Mouse (Mus musculus): Measurements from ENCODE around the gene Stc2. TPM values are rescaled to one million over a fixed set of nuclear protein-coding genes. Genes with fewer than 3 reads are reported as not detected.

Gene Stc2
- total RNA-seq, 2 experiments from 2014 or later = 1.6 to 2.8 TPM

DNA sequence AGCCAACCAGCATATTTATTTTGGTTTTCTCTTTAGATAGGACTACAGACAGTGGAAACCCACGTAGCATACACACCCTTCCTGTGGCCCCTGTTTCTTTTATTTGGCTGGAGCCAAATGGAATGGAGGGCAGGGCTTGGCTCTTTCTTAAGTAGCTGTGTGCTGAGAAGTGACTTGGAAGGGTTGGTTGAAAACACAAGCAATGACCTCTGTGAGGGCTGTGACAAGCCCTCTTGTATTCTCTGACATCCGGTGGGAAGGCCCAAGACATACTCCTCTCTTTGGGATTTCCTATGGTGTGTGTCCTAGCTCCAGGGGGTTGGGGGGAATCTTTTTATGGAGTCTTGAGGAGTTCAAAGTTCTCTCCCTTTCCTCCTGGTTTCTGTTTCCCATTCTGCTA, 3.5 kb downstream of the Stc2 start:
- DNase-seq = no peak

DNA sequence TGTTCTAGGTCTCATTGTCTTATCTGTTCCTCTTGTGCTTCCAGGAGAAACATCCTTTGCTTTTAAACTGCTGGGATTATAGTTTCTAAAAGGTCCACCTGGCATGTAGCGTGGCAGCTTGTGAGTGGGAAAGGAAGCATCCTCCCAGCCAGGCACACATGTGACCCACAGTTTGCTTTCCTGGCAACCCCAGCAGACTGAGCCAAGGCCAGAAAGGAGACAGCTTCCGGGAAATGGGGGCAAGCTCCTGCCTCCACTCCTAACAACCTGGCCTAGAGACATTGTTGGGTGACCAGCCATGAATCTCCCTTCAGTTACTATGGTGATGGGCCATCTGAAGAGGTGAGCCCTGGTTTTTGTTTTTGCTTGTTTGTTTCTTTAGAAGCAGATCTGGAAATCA, 3.9 kb downstream of the Stc2 start:
- DNase-seq = no peak

DNA sequence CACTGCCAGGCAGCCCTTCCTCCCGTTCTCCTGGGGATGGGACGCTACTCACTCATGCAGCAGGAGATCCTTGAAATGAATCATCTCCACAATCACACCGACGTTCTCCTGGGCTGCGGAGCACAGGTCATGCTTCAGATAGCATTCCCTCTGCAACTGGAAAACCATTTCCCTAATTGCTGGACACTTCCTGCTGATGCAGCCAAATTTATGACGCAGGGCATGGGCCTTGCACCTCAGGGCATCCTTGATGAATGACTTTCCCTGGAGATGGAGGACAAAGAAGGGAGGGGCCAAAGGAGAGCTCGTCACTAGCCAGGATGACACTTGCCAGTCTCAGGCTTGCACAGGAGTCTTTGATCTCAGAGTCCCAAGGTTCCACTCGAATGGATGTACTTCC, 4.6 kb downstream of the Stc2 start:
- DNase-seq = no peak

DNA sequence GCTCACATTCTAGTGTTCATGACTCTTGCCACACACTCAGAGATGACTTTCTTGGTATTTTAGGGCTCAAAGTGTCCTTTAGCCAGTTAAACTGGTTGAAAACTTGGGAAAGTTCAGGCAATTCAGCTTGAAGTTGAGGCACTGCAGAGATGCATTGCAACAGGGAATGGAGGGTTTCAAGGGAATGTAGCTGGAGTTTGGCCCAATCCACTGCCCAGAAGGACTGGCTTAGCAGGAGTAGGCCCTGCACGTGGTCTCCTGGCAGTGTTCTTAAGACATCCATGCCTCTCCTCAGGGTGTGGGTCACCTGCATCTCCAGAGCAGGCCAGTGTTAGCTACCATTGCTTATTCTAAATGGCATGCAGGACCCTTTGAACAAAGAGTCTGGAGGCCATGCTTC, 7.0 kb downstream of the Stc2 start:
- no peak for DNase-seq

DNA sequence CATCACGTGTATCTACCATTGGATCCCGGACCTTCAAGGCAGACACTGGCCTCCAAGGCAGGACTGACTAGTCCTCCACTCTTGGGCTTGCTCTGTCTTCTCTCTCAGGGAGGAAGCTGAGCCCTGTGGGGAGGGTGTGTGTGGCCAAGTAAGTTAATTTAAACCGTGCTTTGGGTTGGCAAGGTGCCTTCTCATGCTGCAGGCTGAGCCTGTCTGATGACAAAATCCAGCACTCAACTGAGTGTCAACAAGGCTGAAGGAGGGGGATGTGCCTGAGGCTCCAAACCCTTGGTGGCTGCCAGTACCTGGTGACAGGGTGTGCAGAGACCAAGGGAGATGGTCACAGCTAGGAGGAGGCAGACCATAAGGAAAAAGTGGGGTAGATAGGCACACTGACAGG, 7.5 kb downstream of the Stc2 start:
- no peak for DNase-seq

DNA sequence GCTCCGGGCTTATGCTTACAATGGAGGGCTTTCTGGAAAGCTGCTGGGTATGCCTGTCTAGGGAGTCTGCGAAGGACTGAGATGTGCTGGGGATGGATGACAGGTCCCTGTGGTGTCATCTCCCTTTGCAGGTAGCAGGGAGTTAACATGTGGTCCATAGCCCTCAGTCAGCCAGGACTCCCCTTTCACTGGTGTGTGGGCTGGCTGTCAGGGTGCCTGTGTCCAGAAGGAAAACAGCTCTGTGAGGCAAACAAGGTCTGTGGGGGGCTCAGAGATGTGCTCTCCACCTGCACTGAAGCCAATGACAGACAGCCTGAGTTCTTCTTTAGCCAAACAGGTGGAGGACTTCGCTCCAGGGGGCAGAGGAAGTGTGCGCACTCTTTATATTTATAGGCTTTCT, 8.8 kb downstream of the Stc2 start:
- DNase-seq = no peak

DNA sequence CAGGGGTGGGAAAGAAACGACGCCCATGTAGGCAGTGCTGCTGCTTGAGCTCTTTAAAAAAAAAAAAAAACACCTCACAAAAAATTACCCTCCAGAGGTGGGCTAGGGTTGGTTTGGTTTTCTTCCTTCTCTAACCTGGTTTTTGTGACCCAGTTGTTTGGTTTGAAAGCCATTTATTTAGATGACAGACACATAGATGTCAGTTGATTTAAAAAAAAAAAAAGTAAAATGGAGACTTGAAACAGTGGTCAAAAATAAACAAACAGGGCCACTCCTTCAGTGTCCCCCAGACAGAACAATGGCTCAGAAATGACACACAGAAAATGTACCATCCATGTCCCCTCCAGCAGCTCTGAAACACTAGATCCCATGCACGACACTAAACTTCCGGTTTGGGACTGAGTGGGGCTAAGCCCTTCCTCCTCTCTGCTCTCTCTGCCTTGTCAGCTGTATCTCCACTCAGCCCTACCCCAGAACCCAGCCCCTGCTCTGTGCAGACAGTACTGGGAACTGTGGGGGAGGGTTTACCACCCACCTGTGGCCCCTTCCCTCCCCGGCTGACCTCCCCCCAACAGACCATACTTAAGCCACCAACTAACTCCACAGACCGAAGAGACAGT, 10.5 kb downstream of the Stc2 start:
- DNase-seq = no peak

DNA sequence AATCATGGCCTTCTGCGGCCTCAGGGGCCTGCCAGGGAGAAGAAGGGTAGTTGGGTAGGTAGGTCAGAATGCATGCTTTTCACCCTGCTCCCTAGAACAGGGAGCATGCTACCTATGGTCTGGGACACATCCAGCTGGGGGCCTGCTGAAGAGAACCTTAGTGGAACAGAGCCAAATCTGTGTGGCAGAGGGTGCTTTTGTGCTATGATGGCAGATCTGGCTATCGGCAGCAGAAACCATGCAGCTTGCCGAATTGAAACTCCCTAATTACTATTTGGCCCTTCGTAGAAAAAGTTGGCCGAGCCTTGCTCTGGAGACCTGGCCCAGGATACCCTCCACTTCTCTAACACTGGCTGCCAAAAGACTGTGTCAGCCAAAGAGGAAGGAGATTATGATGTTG, 11.4 kb downstream of the Stc2 start:
- no peak for DNase-seq

DNA sequence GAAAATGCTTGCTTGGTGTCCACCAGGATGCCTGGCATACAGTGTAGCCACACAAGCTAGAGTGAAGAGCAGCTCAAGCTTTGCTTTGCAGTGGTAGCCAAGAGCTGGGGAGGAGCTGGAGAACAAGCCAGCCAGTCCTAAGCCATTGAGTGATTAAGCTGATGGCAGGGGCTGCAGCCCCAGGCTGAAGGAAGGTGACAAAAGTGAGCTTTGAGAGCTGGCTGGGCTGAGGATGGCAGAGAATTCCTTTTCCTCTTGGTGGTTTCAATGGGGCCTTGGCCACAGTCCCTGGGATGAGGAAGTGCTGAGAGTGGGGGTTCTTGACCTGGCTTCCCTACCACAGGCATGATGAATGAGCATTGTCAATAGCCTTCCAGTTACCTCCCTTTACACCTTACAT, 13.0 kb downstream of the Stc2 start:
- no peak for DNase-seq

DNA sequence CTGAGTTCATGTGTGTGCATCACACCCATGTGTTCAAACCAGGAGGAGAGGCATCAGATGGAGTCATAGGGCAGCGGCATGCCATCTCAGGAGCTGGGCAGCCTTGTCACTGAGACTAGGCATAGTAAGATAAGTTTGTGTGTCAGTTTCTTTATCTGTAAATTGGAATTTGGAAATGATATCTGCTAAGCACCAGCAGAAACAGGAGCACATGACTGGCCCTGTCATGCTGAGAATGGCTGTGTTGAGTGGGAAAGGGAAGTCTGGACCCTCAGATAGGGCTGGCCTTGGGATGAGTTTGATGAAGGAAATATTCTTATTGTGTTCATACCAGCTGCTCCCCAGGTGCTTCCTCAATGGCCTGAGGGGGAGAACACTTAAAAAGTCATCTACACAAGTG, 14.1 kb downstream of the Stc2 start:
- DNase-seq = no peak

DNA sequence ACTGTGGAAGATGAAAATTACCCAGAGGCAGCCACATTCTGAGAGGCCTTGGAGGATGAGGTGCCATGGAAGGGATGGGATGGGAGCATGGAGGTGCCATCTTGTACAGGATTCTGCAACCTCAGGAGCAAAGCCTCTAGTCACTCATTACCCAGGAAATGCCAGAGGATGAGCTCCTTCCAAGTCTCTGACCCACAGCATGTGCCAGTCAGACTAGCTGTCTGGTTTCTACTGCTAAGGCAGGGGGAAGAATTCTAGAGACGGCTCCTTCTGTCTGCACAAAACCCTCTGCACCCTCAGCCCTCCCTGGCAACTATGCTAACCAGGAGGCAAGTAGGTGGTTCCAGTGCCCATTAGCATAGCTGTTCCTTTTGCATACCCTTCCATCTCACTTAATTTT, 15.4 kb downstream of the Stc2 start:
- no peak for DNase-seq

Other genes starting within 250 kb of the Stc2 start
- gene Gm17332, start 187.6 kb downstream of the Stc2 start, total RNA-seq (2021) = not detected